Mouse (Mus musculus) kidney, adult 2 months (tissue): ENCODE measurements at regions not wholly inside any gene's neighbourhood (a gene's known extent, or its start where the extent isn't known, plus 50 kb on each side); places are given as distances from the start of the nearest gene placed in this dataset.
A peak's percentile ranks its signal among the peaks of the same experiment; 100 is the strongest.

Source experiments
- DNase-seq: peaks from one replicate; pipeline ENCODE4 v3.0.0; 2021
- H3K27ac ChIP-seq: fragments of 200-500 bp; 2 replicates; pipeline ENCODE4 v1.5.1; 2012; ENCODE audit warnings: low read depth, low read length, control low read depth, inconsistent platforms; ENCODE audit not compliant: insufficient read depth
- H3K27me3 ChIP-seq: fragments of 200-500 bp; replicated peaks from 2 replicates; pipeline ENCODE4 v1.6.1; 2012; ENCODE audit warnings: mild to moderate bottlenecking, moderate library complexity, low read length, inconsistent platforms; ENCODE audit not compliant: control insufficient read depth, insufficient read depth
- H3K36me3 ChIP-seq: fragments of 200-500 bp; 2 replicates; pipeline ENCODE4 v1.6.1; 2012; ENCODE audit warnings: mild to moderate bottlenecking, moderate library complexity, low read length, inconsistent platforms; ENCODE audit not compliant: control insufficient read depth, insufficient read depth
- H3K4me1 ChIP-seq: fragments of 200-500 bp; 2 replicates; pipeline ENCODE4 v1.6.1; 2011; ENCODE audit warnings: low read length; ENCODE audit not compliant: control insufficient read depth, insufficient read depth
- H3K4me3 ChIP-seq: fragments of 200-500 bp; 2 replicates; pipeline ENCODE4 v1.5.1; 2011; ENCODE audit warnings: mild to moderate bottlenecking, low read depth, low read length, control low read depth; ENCODE audit not compliant: insufficient read depth
- CTCF ChIP-seq: fragments of 200-500 bp; conservative IDR thresholded peaks from 2 replicates; pipeline ENCODE4 v1.5.1; 2011; ENCODE audit warnings: low read depth, mild to moderate bottlenecking, control low read depth, low read length, moderate library complexity, mixed read lengths; ENCODE audit not compliant: insufficient read depth, insufficient read length
- POLR2A ChIP-seq: fragments of 200-500 bp; IDR thresholded peaks from one replicate; pipeline ENCODE4 v1.6.1; 2011; ENCODE audit warnings: low read depth, low read length, control low read depth
- WGBS: fragments of 180-500 bp; shearing (Covaris S2); methylation state at CpG from one replicate; pipeline ENCODE4 v1.1.7; 2018; 5-methylcytosine and 5-hydroxymethylcytosine counted together

- WGBS: 63% methylated on average over 9 of the region's 9 CpGs
- DNase-seq: peak; percentile 82
These were observed 92.3 kb upstream of the C1qtnf7 start for GRCm38 (mm10) chr5:43422815-43423687.

GRCm38 (mm10) chr5:43424551-43425257, 90.6 kb upstream of the C1qtnf7 start:
- Histone ChIP-seq H3K27ac (no peak overlapping the region), H3K4me1 (no peaks in the 10 kb centered on the region), H3K27me3 (no peaks in the 10 kb centered on the region), H3K36me3 (no peaks in the 10 kb centered on the region), H3K4me3 (no peak overlapping the region)
- 71% methylated on average over 9 of the region's 9 CpGs for WGBS
- TF ChIP-seq POLR2A (no peak), CTCF (no peak)
- DNase-seq: no peak

More at GRCm38 (mm10) chr5:43422815-43423687, 92.3 kb upstream of the C1qtnf7 start:
- Histone ChIP-seq H3K4me3 (no peak overlapping the region), H3K27ac (no peak overlapping the region), H3K27me3 (no peaks in the 10 kb centered on the region), H3K36me3 (no peaks in the 10 kb centered on the region), H3K4me1 (no peaks in the 10 kb centered on the region)
- TF ChIP-seq POLR2A (no peak), CTCF (peak; percentile 70)

DNA sequence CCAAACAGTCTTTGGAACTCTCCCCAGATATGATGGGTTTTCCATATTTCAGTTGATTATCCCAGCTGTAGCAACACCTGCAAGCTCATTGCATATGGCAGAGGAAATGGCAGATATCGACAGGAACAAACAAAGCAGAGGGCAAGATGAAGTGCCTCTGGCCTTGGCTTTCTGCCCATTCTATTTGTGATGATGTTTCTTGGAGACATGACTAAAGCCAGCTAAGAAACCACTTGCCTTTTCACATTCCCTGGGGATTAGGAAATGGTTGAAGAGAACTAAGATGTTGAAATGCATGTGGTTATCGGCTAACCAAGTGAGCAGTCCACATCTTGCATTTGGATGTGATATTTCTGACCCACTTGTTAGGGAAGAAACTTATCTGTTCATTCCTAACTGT, 82.0 kb upstream of the C1qtnf7 start:
- TF ChIP-seq POLR2A: no peak
- DNase-seq: no peak

GRCm38 (mm10) chr5:43439191-43439590, 76.1 kb upstream of the C1qtnf7 start:
- TF ChIP-seq CTCF (no peak), POLR2A (no peak)
- Histone ChIP-seq H3K4me1 (peaks cover 10% of the 10 kb centered on the region; the same call in 1 of the 2 replicates), H3K36me3 (no peaks in the 10 kb centered on the region), H3K4me3 (no peak overlapping the region), H3K27ac (peak overlapping the region; percentile 6; the same call in 1 of the 2 replicates), H3K27me3 (no peaks in the 10 kb centered on the region; the same call in 1 of the 2 replicates)
- 43% methylated on average over 2 of the region's 2 CpGs for WGBS
- DNase-seq: peak; percentile 51

More for the DNA sequence above, 82.0 kb upstream of the C1qtnf7 start:
- no peak overlapping the region for H3K4me3 ChIP-seq
- no peaks in the 10 kb centered on the region for H3K36me3 ChIP-seq
- no peak overlapping the region for H3K27ac ChIP-seq
- H3K4me1 ChIP-seq: no peaks in the 10 kb centered on the region
- WGBS: 67% methylated on average over 2 of the region's 2 CpGs
- no peaks in the 10 kb centered on the region for H3K27me3 ChIP-seq

- WGBS: 38% methylated on average over 3 of the region's 3 CpGs
- H3K36me3 ChIP-seq: no peaks in the 10 kb centered on the region
- no peak overlapping the region for H3K4me3 ChIP-seq
- no peaks in the 10 kb centered on the region; the same call in 1 of the 2 replicates for H3K27me3 ChIP-seq
- TF ChIP-seq CTCF (no peak), POLR2A (no peak)
- peak; percentile 77 for DNase-seq
- peaks cover 10% of the 10 kb centered on the region; the same call in 1 of the 2 replicates for H3K4me1 ChIP-seq
- H3K27ac ChIP-seq: no peak overlapping the region; the same call in 1 of the 2 replicates
These were observed 74.0 kb upstream of the C1qtnf7 start for GRCm38 (mm10) chr5:43441306-43441705.

DNA sequence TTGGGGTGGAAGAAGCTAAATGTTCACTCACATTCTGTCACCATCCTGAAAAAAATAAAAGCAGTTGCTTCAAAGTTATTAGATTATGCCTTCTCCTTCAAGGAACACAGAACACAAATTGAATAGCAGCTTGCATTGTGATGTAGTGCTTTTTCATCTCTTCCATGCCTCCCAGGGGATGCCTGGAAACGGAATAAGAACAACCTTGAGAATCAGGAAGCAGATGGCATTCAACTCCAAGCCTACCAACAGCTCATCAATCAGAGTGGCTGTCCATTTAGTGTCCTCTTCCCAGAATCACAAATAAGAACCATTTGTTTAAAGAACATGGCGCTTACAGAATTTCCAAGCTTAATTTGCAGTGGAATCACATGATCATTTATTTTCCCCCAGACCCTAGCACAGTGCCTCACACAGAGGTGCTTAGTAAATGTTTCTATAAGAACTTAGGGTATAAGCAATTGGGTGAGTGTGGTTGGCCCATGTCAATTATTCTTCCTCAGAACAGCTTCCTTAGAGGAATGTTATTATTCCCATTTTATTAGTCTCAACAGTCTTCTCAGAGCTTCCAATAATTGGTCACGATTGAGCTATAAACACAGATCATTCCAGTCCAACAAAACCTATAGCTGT, 70.6 kb upstream of the C1qtnf7 start:
- H3K27me3 ChIP-seq: no peaks in the 10 kb centered on the region; the same call in 1 of the 2 replicates
- H3K4me3 ChIP-seq: no peak overlapping the region
- no peak for TF ChIP-seq CTCF
- TF ChIP-seq POLR2A: no peak
- DNase-seq: no peak
- no peak overlapping the region for H3K27ac ChIP-seq
- WGBS: 75% methylated on average over 3 of the region's 3 CpGs
- no peaks in the 10 kb centered on the region for H3K36me3 ChIP-seq
- H3K4me1 ChIP-seq: peaks cover 10% of the 10 kb centered on the region; the same call in 1 of the 2 replicates
